Mouse (Mus musculus): Measurements from ENCODE around the gene Il15. TPM values are rescaled to one million over a fixed set of nuclear protein-coding genes. Genes with fewer than 3 reads are reported as not detected.

Gene Il15
- polyA plus RNA-seq, 1 experiment = 21.8 TPM

GRCm38 (mm10) chr8:82401490-82401889 is 1.5 kb downstream of the Il15 start:
- Histone ChIP-seq H3K4me3 (replicated peaks; ENCODE audit: control insufficient read depth, low read depth, low read length) (peak overlapping the region; percentile 65), H3K4me1 (ENCODE audit: control insufficient read depth, insufficient read depth, low read length) (peaks cover 4% of the 10 kb centered on the region; the same call in 1 of the 2 replicates), H3K27ac (ENCODE audit: control insufficient read depth, insufficient read depth, low read depth, low read length, poor library complexity) (peak overlapping the region; percentile 27; the same call in 1 of the 2 replicates)
- 1% methylated on average over 6 of the region's 6 CpGs for WGBS
- TF ChIP-seq CTCF (IDR thresholded peaks at IDR 0.05; ENCODE audit: control insufficient read depth, insufficient read depth, low read length) (no peak), POLR2A (IDR thresholded peaks at IDR 0.05; ENCODE audit: borderline replicate concordance, control insufficient read depth, low read depth, low read length) (no peak)

GRCm38 (mm10) chr8:82401059-82401458 is 2.0 kb downstream of the Il15 start:
- Histone ChIP-seq H3K27ac (ENCODE audit: control insufficient read depth, insufficient read depth, low read depth, low read length, poor library complexity) (peak overlapping the region; percentile 43; the same call in 1 of the 2 replicates), H3K4me3 (replicated peaks; ENCODE audit: control insufficient read depth, low read depth, low read length) (peak overlapping the region; percentile 62), H3K4me1 (ENCODE audit: control insufficient read depth, insufficient read depth, low read length) (peaks cover 4% of the 10 kb centered on the region; the same call in 1 of the 2 replicates)
- no peak for TF ChIP-seq CTCF (IDR thresholded peaks at IDR 0.05; ENCODE audit: control insufficient read depth, insufficient read depth, low read length)
- TF ChIP-seq POLR2A (IDR thresholded peaks at IDR 0.05; ENCODE audit: borderline replicate concordance, control insufficient read depth, low read depth, low read length) = no peak
- WGBS = 2% methylated on average over 2 of the region's 2 CpGs

- Histone ChIP-seq H3K4me3 (replicated peaks; ENCODE audit: control insufficient read depth, low read depth, low read length) (peak overlapping the region; percentile 34), H3K27ac (ENCODE audit: control insufficient read depth, insufficient read depth, low read depth, low read length, poor library complexity) (no peak overlapping the region), H3K4me1 (ENCODE audit: control insufficient read depth, insufficient read depth, low read length) (peaks cover 4% of the 10 kb centered on the region; the same call in 1 of the 2 replicates)
- TF ChIP-seq POLR2A (IDR thresholded peaks at IDR 0.05; ENCODE audit: borderline replicate concordance, control insufficient read depth, low read depth, low read length) = no peak
- no peak for TF ChIP-seq CTCF (IDR thresholded peaks at IDR 0.05; ENCODE audit: control insufficient read depth, insufficient read depth, low read length)
- WGBS = under 1% methylated on average over 2 of the region's 2 CpGs
Observed at GRCm38 (mm10) chr8:82400376-82400775, 2.6 kb downstream of the Il15 start.

- Histone ChIP-seq H3K4me1 (ENCODE audit: control insufficient read depth, insufficient read depth, low read length) (peaks cover 4% of the 10 kb centered on the region; the same call in 1 of the 2 replicates), H3K27ac (ENCODE audit: control insufficient read depth, insufficient read depth, low read depth, low read length, poor library complexity) (no peak overlapping the region), H3K4me3 (replicated peaks; ENCODE audit: control insufficient read depth, low read depth, low read length) (no peak overlapping the region)
- WGBS = 38% methylated on average over 2 of the region's 2 CpGs
- no peak for TF ChIP-seq POLR2A (IDR thresholded peaks at IDR 0.05; ENCODE audit: borderline replicate concordance, control insufficient read depth, low read depth, low read length)
- TF ChIP-seq CTCF (IDR thresholded peaks at IDR 0.05; ENCODE audit: control insufficient read depth, insufficient read depth, low read length) = no peak
Observed at GRCm38 (mm10) chr8:82398546-82398945, 4.5 kb downstream of the Il15 start.

- no peak for TF ChIP-seq POLR2A (IDR thresholded peaks at IDR 0.05; ENCODE audit: borderline replicate concordance, control insufficient read depth, low read depth, low read length)
- no peak for TF ChIP-seq CTCF (IDR thresholded peaks at IDR 0.05; ENCODE audit: control insufficient read depth, insufficient read depth, low read length)
- H3K4me1 ChIP-seq (ENCODE audit: control insufficient read depth, insufficient read depth, low read length) = no peaks in the 10 kb centered on the region; the same call in 1 of the 2 replicates
- H3K27ac ChIP-seq (ENCODE audit: control insufficient read depth, insufficient read depth, low read depth, low read length, poor library complexity) = no peak overlapping the region
- H3K4me3 ChIP-seq (replicated peaks; ENCODE audit: control insufficient read depth, low read depth, low read length) = no peak overlapping the region
Observed at GRCm38 (mm10) chr8:82391258-82391657, 11.8 kb downstream of the Il15 start.

GRCm38 (mm10) chr8:82388356-82388902 is 14.6 kb downstream of the Il15 start:
- no peak overlapping the region for H3K4me3 ChIP-seq (replicated peaks; ENCODE audit: control insufficient read depth, low read depth, low read length)
- TF ChIP-seq CTCF (IDR thresholded peaks at IDR 0.05; ENCODE audit: control insufficient read depth, insufficient read depth, low read length) = no peak
- no peak overlapping the region for H3K27ac ChIP-seq (ENCODE audit: control insufficient read depth, insufficient read depth, low read depth, low read length, poor library complexity)
- H3K4me1 ChIP-seq (ENCODE audit: control insufficient read depth, insufficient read depth, low read length) = peaks cover 2% of the 10 kb centered on the region
- WGBS = 81% methylated on average over 1 of the region's 1 CpGs

GRCm38 (mm10) chr8:82387614-82388013 is 15.4 kb downstream of the Il15 start:
- TF ChIP-seq CTCF (IDR thresholded peaks at IDR 0.05; ENCODE audit: control insufficient read depth, insufficient read depth, low read length) (no peak), POLR2A (IDR thresholded peaks at IDR 0.05; ENCODE audit: borderline replicate concordance, control insufficient read depth, low read depth, low read length) (no peak)
- H3K27ac ChIP-seq (ENCODE audit: control insufficient read depth, insufficient read depth, low read depth, low read length, poor library complexity) = no peak overlapping the region
- no peak overlapping the region for H3K4me3 ChIP-seq (replicated peaks; ENCODE audit: control insufficient read depth, low read depth, low read length)
- H3K4me1 ChIP-seq (ENCODE audit: control insufficient read depth, insufficient read depth, low read length) = peaks cover 2% of the 10 kb centered on the region
- WGBS = 4% methylated on average over 1 of the region's 1 CpGs

- no peak overlapping the region for H3K4me3 ChIP-seq (replicated peaks; ENCODE audit: control insufficient read depth, low read depth, low read length)
- no peak overlapping the region for H3K27ac ChIP-seq (ENCODE audit: control insufficient read depth, insufficient read depth, low read depth, low read length, poor library complexity)
- TF ChIP-seq POLR2A (IDR thresholded peaks at IDR 0.05; ENCODE audit: borderline replicate concordance, control insufficient read depth, low read depth, low read length) (no peak), CTCF (IDR thresholded peaks at IDR 0.05; ENCODE audit: control insufficient read depth, insufficient read depth, low read length) (no peak)
- H3K4me1 ChIP-seq (ENCODE audit: control insufficient read depth, insufficient read depth, low read length) = peaks cover 2% of the 10 kb centered on the region
Observed at GRCm38 (mm10) chr8:82385867-82386266, 17.2 kb downstream of the Il15 start.
